Mouse (Mus musculus) retina, embryonic 14.5 days (tissue): ENCODE data around the gene Cybrd1.

Experiments used
- DNase-seq: peaks from one replicate; pipeline ENCODE4 v3.0.0-alpha.2; 2015; ENCODE audit warnings: low spot score

The Cybrd1 gene

GRCm38 (mm10) chr2:71176329-71177249 lies 58.9 kb downstream of the Cybrd1 start:
- DNase-seq, result no peak

DNA sequence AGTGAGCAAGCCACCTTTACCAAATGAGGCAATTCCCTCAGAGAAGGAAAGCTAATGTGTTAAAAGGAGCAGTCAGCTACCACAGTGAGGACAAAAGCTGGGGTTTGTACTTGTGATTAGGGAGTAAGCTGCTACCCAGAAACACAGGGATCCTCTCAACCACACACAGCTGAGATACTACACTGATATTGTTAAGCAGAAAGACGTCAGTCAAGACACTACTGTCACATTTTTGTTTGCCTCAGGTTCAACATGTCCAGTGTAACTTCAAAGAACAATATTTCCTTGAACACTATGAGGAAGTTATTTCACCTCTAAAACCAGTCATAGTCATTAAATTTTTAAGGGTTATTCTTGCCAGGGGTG lies 59.5 kb downstream of the Cybrd1 start:
- no peak for DNase-seq

DNA sequence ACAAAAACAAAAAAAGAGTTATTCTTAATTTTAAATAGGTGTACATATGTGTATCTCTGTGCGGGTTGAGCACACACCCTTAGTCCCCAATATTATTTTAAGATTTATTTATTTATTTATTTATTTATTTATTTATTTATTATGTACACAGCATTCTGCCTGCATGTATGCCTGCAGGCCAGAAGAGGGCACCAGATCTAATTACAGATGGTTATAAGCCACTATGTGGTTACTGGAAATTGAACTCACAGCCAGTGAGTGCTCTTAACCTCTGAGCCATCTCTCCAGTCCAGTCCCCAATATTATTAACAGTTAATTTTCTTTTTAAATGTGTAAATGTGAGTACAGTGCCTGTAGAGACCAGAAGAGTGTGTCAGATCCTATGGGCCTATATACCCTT lies 60.0 kb downstream of the Cybrd1 start:
- DNase-seq, result no peak

GRCm38 (mm10) chr2:71179716-71180115 lies 62.0 kb downstream of the Cybrd1 start:
- DNase-seq, result no peak

- no peak for DNase-seq
Observed at GRCm38 (mm10) chr2:71180566-71181217, 63.0 kb downstream of the Cybrd1 start.

GRCm38 (mm10) chr2:71187950-71188349 lies 70.2 kb downstream of the Cybrd1 start:
- no peak for DNase-seq

- no peak for DNase-seq
Observed at GRCm38 (mm10) chr2:71188861-71189260, 71.1 kb downstream of the Cybrd1 start.

DNA sequence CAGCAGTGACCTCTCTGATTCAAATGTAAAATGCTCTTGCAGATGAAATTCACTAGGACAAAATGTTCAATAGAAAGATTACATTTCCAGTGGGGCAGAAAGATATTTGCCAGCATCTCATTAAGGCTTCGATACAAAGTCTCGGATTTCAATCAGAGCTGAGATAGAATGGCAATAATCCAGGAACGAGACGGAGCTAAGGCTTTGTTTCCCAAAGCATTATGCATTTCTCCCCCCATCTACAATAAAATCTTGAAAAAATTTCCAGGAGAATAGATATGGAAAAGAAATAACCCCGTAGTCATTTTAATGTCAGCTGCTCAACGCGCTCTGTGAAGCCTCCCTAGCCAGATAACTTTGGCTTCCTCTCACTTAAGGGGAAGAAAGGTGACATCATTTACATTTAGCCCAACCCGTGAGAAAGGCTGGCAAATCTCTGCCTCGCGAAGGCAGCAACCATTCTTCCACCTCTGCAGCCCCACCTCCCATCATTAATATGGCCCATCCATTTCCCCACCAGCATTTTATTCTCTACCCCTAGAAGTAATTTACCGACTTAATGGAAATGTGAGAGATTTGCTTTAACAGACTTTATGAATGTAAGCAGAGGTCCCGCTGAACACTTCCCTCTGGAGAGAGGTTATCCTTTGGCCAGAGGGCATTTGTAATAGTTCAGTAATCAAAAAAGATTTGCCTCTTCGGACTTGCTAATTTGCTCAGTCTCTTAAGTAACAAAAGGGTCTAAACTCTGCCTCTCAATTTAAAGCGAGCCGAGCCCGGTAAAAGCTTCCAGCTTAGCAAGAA lies 73.9 kb downstream of the Cybrd1 start:
- DNase-seq, result peak; percentile 27

GRCm38 (mm10) chr2:71192195-71192807 lies 74.6 kb downstream of the Cybrd1 start:
- DNase-seq, result peak; percentile 45
